Mouse (Mus musculus): ENCODE measurements around the gene Xlr4b. TPM values are rescaled to one million over a fixed set of nuclear protein-coding genes. Genes with fewer than 3 reads are reported as not detected.

Xlr4b gene
- polyA plus RNA-seq, 1 experiment from 2014 or later: 2.1 TPM

Other genes with a start within 250 kb of the Xlr4b start
- 1.2 and 1.5 TPM in 2 replicates for gene Zfp185, start 227.0 kb upstream of the Xlr4b start, polyA plus RNA-seq (2016; fragmentation: Nextera tagmentation; extraction: Ambion mirVana)
- gene Pnma5, start 177.2 kb upstream of the Xlr4b start, polyA plus RNA-seq (2016; fragmentation: Nextera tagmentation; extraction: Ambion mirVana): not detected in 2 replicates
- gene Pnma3, start 149.5 kb upstream of the Xlr4b start, polyA plus RNA-seq (2016; fragmentation: Nextera tagmentation; extraction: Ambion mirVana): not detected in 2 replicates
- gene Xlr4a, start 131.9 kb upstream of the Xlr4b start, polyA plus RNA-seq (2016; fragmentation: Nextera tagmentation; extraction: Ambion mirVana): 1.1 and 1.3 TPM in 2 replicates
- 1.6 and 2.4 TPM in 2 replicates for gene Xlr3a, start 117.2 kb upstream of the Xlr4b start, polyA plus RNA-seq (2016; fragmentation: Nextera tagmentation; extraction: Ambion mirVana)
- 0.07 TPM in 1 of 2 replicates, not detected in the other for gene Gm14685, start 97.3 kb upstream of the Xlr4b start, polyA plus RNA-seq (2016; fragmentation: Nextera tagmentation; extraction: Ambion mirVana)
- gene Xlr5b, start 65.5 kb upstream of the Xlr4b start, polyA plus RNA-seq (2016; fragmentation: Nextera tagmentation; extraction: Ambion mirVana): not detected in 2 replicates
- 0.12 TPM in 1 of 2 replicates, not detected in the other for gene DXBay18, start 64.9 kb upstream of the Xlr4b start, polyA plus RNA-seq (2016; fragmentation: Nextera tagmentation; extraction: Ambion mirVana)
- gene Spin2d, start 37.3 kb upstream of the Xlr4b start, polyA plus RNA-seq (2016; fragmentation: Nextera tagmentation; extraction: Ambion mirVana): not detected in 2 replicates
- gene Xlr3b, start 22.1 kb upstream of the Xlr4b start, polyA plus RNA-seq (2016; fragmentation: Nextera tagmentation; extraction: Ambion mirVana): 2.9 and 3.4 TPM in 2 replicates
- 4.4 and 4.7 TPM in 2 replicates for gene F8a, start 14.0 kb downstream of the Xlr4b start, polyA plus RNA-seq (2016; fragmentation: Nextera tagmentation; extraction: Ambion mirVana)
- gene Xlr4c, start 28.8 kb downstream of the Xlr4b start, polyA plus RNA-seq (2016; fragmentation: Nextera tagmentation; extraction: Ambion mirVana): 0.50 and 0.51 TPM in 2 replicates
- gene Xlr3c, start 51.1 kb downstream of the Xlr4b start, polyA plus RNA-seq (2016; fragmentation: Nextera tagmentation; extraction: Ambion mirVana): not detected in 2 replicates
- gene Xlr5a, start 78.6 kb downstream of the Xlr4b start, polyA plus RNA-seq (2016; fragmentation: Nextera tagmentation; extraction: Ambion mirVana): not detected in 2 replicates
- not detected in 2 replicates for gene Xlr5c, start 78.6 kb downstream of the Xlr4b start, polyA plus RNA-seq (2016; fragmentation: Nextera tagmentation; extraction: Ambion mirVana)
- gene Gm45015, start 122.5 kb downstream of the Xlr4b start, polyA plus RNA-seq (2016; fragmentation: Nextera tagmentation; extraction: Ambion mirVana): not detected in 2 replicates
- 4.0 and 4.4 TPM in 2 replicates for gene Zfp275, start 128.3 kb downstream of the Xlr4b start, polyA plus RNA-seq (2016; fragmentation: Nextera tagmentation; extraction: Ambion mirVana)
- gene Gm18336, start 184.4 kb downstream of the Xlr4b start, polyA plus RNA-seq (2016; fragmentation: Nextera tagmentation; extraction: Ambion mirVana): not detected in 2 replicates
- gene Zfp92, start 196.8 kb downstream of the Xlr4b start, polyA plus RNA-seq (2016; fragmentation: Nextera tagmentation; extraction: Ambion mirVana): not detected in 2 replicates
- gene Trex2, start 221.0 kb downstream of the Xlr4b start, polyA plus RNA-seq (2016; fragmentation: Nextera tagmentation; extraction: Ambion mirVana): not detected in 2 replicates
- gene Haus7, start 244.7 kb downstream of the Xlr4b start, polyA plus RNA-seq (2016; fragmentation: Nextera tagmentation; extraction: Ambion mirVana): 48.4 and 51.3 TPM in 2 replicates